17 mouse cellular contexts compared by ENCODE assay signal in genomic region chr7:24574224-24574796, GRCm38 (mm10). TPM values are rescaled to one million over a fixed set of nuclear protein-coding genes. Genes with fewer than 3 reads are reported as not detected.
DNase-seq lines count a peak whose midpoint lies in the region; ATAC-seq and TF ChIP-seq lines count a peak whose summit lies in the region.
"Had no signal": no experiment of that assay in that cellular context is flagged by ENCODE, and none has a peak within 500 bp of the region (broad histone marks: within the 10 kb centered on the region; RNA-seq: fewer than 3 reads in every experiment).

No protein-coding gene starts in this region.

- no peaks in the 10 kb centered on the region for H3K9me3 ChIP-seq in heart, embryonic 11.5 days (replicated peaks; ENCODE audit: control insufficient read depth, low read length)
- no peaks in the 10 kb centered on the region for H3K9me3 ChIP-seq in liver, embryonic 12.5 days (replicated peaks)
- H3K9me3 ChIP-seq: heart, embryonic 10.5 days; limb, embryonic 13.5 days; midbrain, embryonic 12.5 days had no signal

- no peak overlapping the region for H3K9ac ChIP-seq in heart, embryonic 11.5 days (ENCODE audit: low read depth, low read length)
- no peak overlapping the region for H3K9ac ChIP-seq in liver, embryonic 12.5 days
- H3K9ac ChIP-seq: limb, embryonic 13.5 days; midbrain, embryonic 12.5 days had no signal

- no peak overlapping the region for H3K4me2 ChIP-seq in heart, embryonic 11.5 days
- no peak overlapping the region for H3K4me2 ChIP-seq in liver, embryonic 12.5 days
- H3K4me2 ChIP-seq: limb, embryonic 13.5 days; midbrain, embryonic 12.5 days had no signal

- H3K4me1 ChIP-seq in heart, embryonic 11.5 days (ENCODE audit: control insufficient read depth, insufficient read depth, low read length) = no peaks in the 10 kb centered on the region
- H3K4me1 ChIP-seq in kidney, adult 2 months (ENCODE audit: control insufficient read depth, insufficient read depth, low read length) = peaks cover 10% of the 10 kb centered on the region; the same call in 1 of the 2 replicates
- H3K4me1 ChIP-seq in liver, embryonic 12.5 days = peaks cover 3% of the 10 kb centered on the region; the same call in 1 of the 2 replicates
- H3K4me1 ChIP-seq: limb, embryonic 13.5 days; midbrain, embryonic 12.5 days had no signal

- H3K36me3 ChIP-seq in heart, embryonic 11.5 days (ENCODE audit: control insufficient read depth, insufficient read depth, low read length) = peaks cover 16% of the 10 kb centered on the region; the same call in 1 of the 2 replicates
- no peaks in the 10 kb centered on the region for H3K36me3 ChIP-seq in kidney, adult 2 months (ENCODE audit: control insufficient read depth, insufficient read depth, low read length)
- H3K36me3 ChIP-seq in liver, embryonic 12.5 days = peaks cover 39% of the 10 kb centered on the region

- no peak for ATAC-seq in heart, embryonic 11.5 days (replicated peaks; ENCODE audit: insufficient number of reproducible peaks, low FRiP score, low TSS enrichment)
- peak; percentile 50 for ATAC-seq in liver, embryonic 12.5 days
- no peak for ATAC-seq in megakaryocyte, adult 5-6 weeks (ENCODE audit: poor library complexity, severe bottlenecking)
- ATAC-seq: forebrain, embryonic 14.5 days had no signal

- H3K27ac ChIP-seq in heart, embryonic 11.5 days (ENCODE audit: low read depth, low read length) = no peak overlapping the region
- no peak overlapping the region for H3K27ac ChIP-seq in kidney, adult 2 months (ENCODE audit: insufficient read depth, low read depth, low read length)
- H3K27ac ChIP-seq in liver, embryonic 12.5 days = no peak overlapping the region
- H3K27ac ChIP-seq: heart, embryonic 10.5 days; limb, embryonic 13.5 days; midbrain, embryonic 12.5 days had no signal

- WGBS in heart, embryonic 11.5 days (ENCODE audit: insufficient replicate concordance) = 61% methylated on average over 12 of the region's 12 CpGs
- WGBS in kidney, adult 2 months = 35% methylated on average over 12 of the region's 12 CpGs
- 58% methylated on average over 12 of the region's 12 CpGs for WGBS in liver, embryonic 12.5 days (ENCODE audit: insufficient replicate concordance)

- intact Hi-C loops in heart, postnatal 10 days (cut with DNase I) = no loop called here

- DNase-seq in heart, postnatal 10 days = peak; percentile 25 to 29
- DNase-seq in Muller cell, postnatal 12 days (ENCODE audit: inconsistent ontology term) = peak; percentile 55
- peak; percentile 94 for DNase-seq in kidney, adult 2 months
- DNase-seq in embryo, embryonic 11 days = no peak
- DNase-seq in right cerebral cortex, adult 18-20 months = no peak
- DNase-seq: cerebellum, adult 8-10 months; layer of hippocampus, postnatal 36 days; thymus, postnatal 36 days had no signal

- no peak for TF ChIP-seq CTCF in kidney, adult 2 months (conservative IDR thresholded peaks at IDR 0.05; ENCODE audit: insufficient read depth, insufficient read length, low read depth, low read length)

- no peak for TF ChIP-seq POLR2A in kidney, adult 2 months (IDR thresholded peaks at IDR 0.05; ENCODE audit: low read depth, low read length)

- H3K4me3 ChIP-seq in heart, embryonic 11.5 days (ENCODE audit: low read depth, low read length) = no peak overlapping the region
- H3K4me3 ChIP-seq in kidney, adult 2 months (ENCODE audit: insufficient read depth, low read depth, low read length) = no peak overlapping the region
- H3K4me3 ChIP-seq in liver, embryonic 12.5 days = no peak overlapping the region
- H3K4me3 ChIP-seq: heart, embryonic 10.5 days; limb, embryonic 13.5 days; midbrain, embryonic 12.5 days had no signal

- H3K27me3 ChIP-seq in heart, embryonic 11.5 days (ENCODE audit: control insufficient read depth, insufficient read depth, low read length) = no peaks in the 10 kb centered on the region
- no peaks in the 10 kb centered on the region for H3K27me3 ChIP-seq in kidney, adult 2 months (replicated peaks; ENCODE audit: control insufficient read depth, insufficient read depth, low read length)
- no peaks in the 10 kb centered on the region for H3K27me3 ChIP-seq in liver, embryonic 12.5 days (replicated peaks)
- H3K27me3 ChIP-seq: limb, embryonic 13.5 days; midbrain, embryonic 12.5 days had no signal

RNA-seq across cellular contexts. Expression of gene Ethe1, which starts 13.0 kb away (rescaled TPM):
- total RNA-seq in heart, postnatal 10 days (2021) = 10 to 100 TPM; 20.5 to 25.0 TPM
- 23.4 and 23.9 TPM in 2 replicates for polyA plus RNA-seq in heart, embryonic 11.5 days (2014; fragmentation: Nextera tagmentation; extraction: Ambion mirVana)
- 172 and 173 TPM in 2 replicates for polyA plus RNA-seq in kidney, adult 2 months (2012; rRNA removed)
- 15.1 and 17.0 TPM in 2 replicates for polyA plus RNA-seq in liver, embryonic 12.5 days (2016; fragmentation: Nextera tagmentation; extraction: Ambion mirVana)
- total RNA-seq in megakaryocyte, adult 5-6 weeks (2015) = 148 and 171 TPM in 2 replicates
- total RNA-seq in megakaryocyte, adult 5-6 weeks (2017) = 59.2 and 67.7 TPM in 2 replicates

RNA-seq across cellular contexts. Expression of gene Zfp575, which starts 13.1 kb away (rescaled TPM):
- total RNA-seq in heart, postnatal 10 days (2021) = under 1 TPM; 0.32 to 0.45 TPM
- 0.42 and 0.44 TPM in 2 replicates for polyA plus RNA-seq in heart, embryonic 11.5 days (2014; fragmentation: Nextera tagmentation; extraction: Ambion mirVana)
- 0.11 and 0.15 TPM in 2 replicates for polyA plus RNA-seq in kidney, adult 2 months (2012; rRNA removed)
- 0.41 and 0.57 TPM in 2 replicates for polyA plus RNA-seq in liver, embryonic 12.5 days (2016; fragmentation: Nextera tagmentation; extraction: Ambion mirVana)
- total RNA-seq in megakaryocyte, adult 5-6 weeks (2015) = 0.16 and 0.27 TPM in 2 replicates
- 0.08 and 0.22 TPM in 2 replicates for total RNA-seq in megakaryocyte, adult 5-6 weeks (2017)

RNA-seq across cellular contexts. Expression of gene Xrcc1, which starts 28.2 kb away (rescaled TPM):
- 10 to 100 TPM; 28.8 to 33.2 TPM for total RNA-seq in heart, postnatal 10 days (2021)
- polyA plus RNA-seq in heart, embryonic 11.5 days (2014; fragmentation: Nextera tagmentation; extraction: Ambion mirVana) = 69.8 and 76.6 TPM in 2 replicates
- 29.0 and 31.2 TPM in 2 replicates for polyA plus RNA-seq in kidney, adult 2 months (2012; rRNA removed)
- polyA plus RNA-seq in liver, embryonic 12.5 days (2016; fragmentation: Nextera tagmentation; extraction: Ambion mirVana) = 61.5 and 63.0 TPM in 2 replicates
- total RNA-seq in megakaryocyte, adult 5-6 weeks (2015) = 18.3 and 27.5 TPM in 2 replicates
- 17.6 and 25.1 TPM in 2 replicates for total RNA-seq in megakaryocyte, adult 5-6 weeks (2017)

RNA-seq across cellular contexts. Expression of gene Pinlyp, which starts 28.4 kb away (rescaled TPM):
- total RNA-seq in heart, postnatal 10 days (2021) = not detected
- polyA plus RNA-seq in heart, embryonic 11.5 days (2014; fragmentation: Nextera tagmentation; extraction: Ambion mirVana) = not detected in 2 replicates
- polyA plus RNA-seq in kidney, adult 2 months (2012; rRNA removed) = not detected in 2 replicates
- polyA plus RNA-seq in liver, embryonic 12.5 days (2016; fragmentation: Nextera tagmentation; extraction: Ambion mirVana) = not detected in 2 replicates
- not detected in 2 replicates for total RNA-seq in megakaryocyte, adult 5-6 weeks (2015)
- total RNA-seq in megakaryocyte, adult 5-6 weeks (2017) = not detected in 2 replicates
- total RNA-seq: gastrocnemius, adult 8-10 months; layer of hippocampus, postnatal 36 days had no signal
- polyA plus RNA-seq: embryonic facial prominence, embryonic 11.5 days; limb, embryonic 13.5 days; midbrain, embryonic 12.5 days had no signal

RNA-seq across cellular contexts. Expression of gene Phldb3, which starts 36.3 kb away (rescaled TPM):
- under 1 TPM; 0.22 to 0.48 TPM for total RNA-seq in heart, postnatal 10 days (2021)
- polyA plus RNA-seq in heart, embryonic 11.5 days (2014; fragmentation: Nextera tagmentation; extraction: Ambion mirVana) = 0.06 TPM in 1 of 2 replicates, not detected in the other
- 2.8 and 3.1 TPM in 2 replicates for polyA plus RNA-seq in kidney, adult 2 months (2012; rRNA removed)
- polyA plus RNA-seq in liver, embryonic 12.5 days (2016; fragmentation: Nextera tagmentation; extraction: Ambion mirVana) = 0.08 and 0.22 TPM in 2 replicates
- 1.0 and 1.2 TPM in 2 replicates for total RNA-seq in megakaryocyte, adult 5-6 weeks (2015)
- total RNA-seq in megakaryocyte, adult 5-6 weeks (2017) = 3.7 and 4.0 TPM in 2 replicates
- polyA plus RNA-seq: forebrain, embryonic 14.5 days; heart, embryonic 10.5 days; midbrain, embryonic 12.5 days had no signal

Comparison
In these comparisons a context has a peak if more than half of its experiments do, and no peak if none do; other contexts are left out.
1. DNase-seq: peak in heart, postnatal 10 days (2 of 2), Muller cell, postnatal 12 days (single experiment) and kidney, adult 2 months (single experiment); none in embryo, embryonic 11 days (single experiment) and right cerebral cortex, adult 18-20 months (single experiment).